Mouse (Mus musculus) midbrain, postnatal 0 days (tissue): ENCODE measurements at regions not wholly inside any gene's neighbourhood (a gene's known extent, or its start where the extent isn't known, plus 50 kb on each side); places are given as distances from the start of the nearest gene placed in this dataset.
A peak's percentile ranks its signal among the peaks of the same experiment; 100 is the strongest.

Experiments used
- ATAC-seq: fragments of 200-750 bp; cut with Nextera tagmentation; 2 replicates; pipeline ENCODE4 v1.8.0; 2017; ENCODE audit warnings: moderate number of reproducible peaks, mild to moderate bottlenecking, moderate TSS enrichment, moderate library complexity; ENCODE audit not compliant: low FRiP score
- DNase-seq: peaks from one replicate; pipeline ENCODE4 v3.0.0-alpha.2; 2015; ENCODE audit warnings: low spot score
- H3K27ac ChIP-seq: fragments of 300-500 bp; sonication (generic); 2 replicates; pipeline ENCODE4 v1.5.1; 2014; ENCODE audit warnings: low read depth, mild to moderate bottlenecking, low read length, mixed read lengths
- H3K27me3 ChIP-seq: fragments of 300-500 bp; sonication (generic); 2 replicates; pipeline ENCODE4 v1.6.1; 2014; ENCODE audit warnings: low read length, control low read depth, mixed read lengths; ENCODE audit not compliant: insufficient read depth
- H3K36me3 ChIP-seq: fragments of 300-500 bp; sonication (generic); 2 replicates; pipeline ENCODE4 v1.6.1; 2014; ENCODE audit warnings: low read length, control low read depth, mixed read lengths; ENCODE audit not compliant: insufficient read depth
- H3K4me1 ChIP-seq: fragments of 300-500 bp; sonication (generic); 2 replicates; pipeline ENCODE4 v1.6.1; 2014; ENCODE audit warnings: mild to moderate bottlenecking, control low read depth, antibody characterized with exemption, low read length, mixed read lengths; ENCODE audit not compliant: insufficient read depth
- H3K4me2 ChIP-seq: fragments of 300-500 bp; sonication (generic); 2 replicates; pipeline ENCODE4 v1.6.1; 2014; ENCODE audit warnings: low read depth, mild to moderate bottlenecking, low read length, mixed read lengths; ENCODE audit not compliant: poor library complexity, severe bottlenecking
- H3K4me3 ChIP-seq: fragments of 300-500 bp; sonication (generic); 2 replicates; pipeline ENCODE4 v1.5.1; 2014; ENCODE audit warnings: low read depth, mild to moderate bottlenecking, low read length, moderate library complexity
- H3K9ac ChIP-seq: fragments of 300-500 bp; sonication (generic); replicated peaks from 2 replicates; pipeline ENCODE4 v1.6.1; 2014; ENCODE audit warnings: mild to moderate bottlenecking, low read length, moderate library complexity, mixed read lengths; ENCODE audit not compliant: poor library complexity, severe bottlenecking
- H3K9me3 ChIP-seq: fragments of 300-500 bp; sonication (generic); 2 replicates; pipeline ENCODE4 v1.6.1; 2016; ENCODE audit warnings: low read length, control low read depth
- CTCF ChIP-seq: IDR thresholded peaks from 2 replicates; pipeline ENCODE4 v1.5.1; 2016; ENCODE audit warnings: antibody characterized with exemption, mild to moderate bottlenecking
- WGBS: fragments of 180-500 bp; shearing (Covaris S2); extraction: QIAGEN DNeasy Blood & Tissue Kit; methylation state at CpG from one replicate; pipeline ENCODE4 v1.1.7; 2014; 5-methylcytosine and 5-hydroxymethylcytosine counted together

- no peaks in the 10 kb centered on the region for H3K36me3 ChIP-seq
- no peak for ATAC-seq
These were observed 240.8 kb upstream of the Jag1 start for GRCm38 (mm10) chr2:137357181-137357738.

DNA sequence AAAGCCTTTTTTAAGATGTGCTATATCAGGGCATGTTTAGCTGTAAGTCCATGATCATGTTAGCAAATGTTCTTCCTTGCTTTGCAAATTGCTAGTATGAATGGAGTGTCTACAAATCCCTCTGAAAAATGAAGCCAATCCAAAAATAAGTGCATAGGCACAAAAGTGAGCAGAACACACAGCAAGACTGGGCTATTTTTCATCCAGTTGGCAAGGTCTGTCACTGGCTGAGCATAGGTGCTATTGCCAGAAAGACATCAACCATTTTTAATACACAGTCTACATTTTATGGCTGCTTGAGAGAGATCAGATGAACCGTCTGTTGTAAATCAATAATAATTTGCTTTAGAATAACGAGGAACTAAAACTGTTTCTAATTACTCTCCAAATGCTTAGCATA lies 227.3 kb upstream of the Jag1 start:
- Histone ChIP-seq H3K4me3 (no peak overlapping the region), H3K9ac (no peak overlapping the region), H3K4me2 (no peak overlapping the region), H3K27ac (no peak overlapping the region), H3K36me3 (no peaks in the 10 kb centered on the region), H3K27me3 (no peaks in the 10 kb centered on the region), H3K4me1 (no peaks in the 10 kb centered on the region), H3K9me3 (no peaks in the 10 kb centered on the region)
- whole genome bisulfite sequencing = 84% methylated on average over 2 of the region's 2 CpGs
- DNase-seq (no peak), ATAC-seq (no peak)
- TF ChIP-seq CTCF = no peak

More at GRCm38 (mm10) chr2:137357181-137357738, 240.8 kb upstream of the Jag1 start:
- Histone ChIP-seq H3K9me3 (no peaks in the 10 kb centered on the region), H3K27ac (no peak overlapping the region), H3K4me1 (no peaks in the 10 kb centered on the region), H3K27me3 (no peaks in the 10 kb centered on the region), H3K4me3 (no peak overlapping the region), H3K4me2 (peak overlapping the region; percentile 18), H3K9ac (no peak overlapping the region)
- DNase-seq = no peak
- TF ChIP-seq CTCF = no peak
- 56% methylated on average over 13 of the region's 13 CpGs for WGBS

GRCm38 (mm10) chr2:137329995-137330394 lies 213.6 kb upstream of the Jag1 start:
- Histone ChIP-seq H3K4me1 (no peaks in the 10 kb centered on the region), H3K4me3 (no peak overlapping the region), H3K4me2 (no peak overlapping the region), H3K9ac (no peak overlapping the region), H3K9me3 (no peaks in the 10 kb centered on the region), H3K27me3 (no peaks in the 10 kb centered on the region), H3K36me3 (no peaks in the 10 kb centered on the region), H3K27ac (no peak overlapping the region)
- no peak for TF ChIP-seq CTCF
- DNase-seq (no peak), ATAC-seq (no peak)
- WGBS = 97% methylated on average over 8 of the region's 8 CpGs

DNA sequence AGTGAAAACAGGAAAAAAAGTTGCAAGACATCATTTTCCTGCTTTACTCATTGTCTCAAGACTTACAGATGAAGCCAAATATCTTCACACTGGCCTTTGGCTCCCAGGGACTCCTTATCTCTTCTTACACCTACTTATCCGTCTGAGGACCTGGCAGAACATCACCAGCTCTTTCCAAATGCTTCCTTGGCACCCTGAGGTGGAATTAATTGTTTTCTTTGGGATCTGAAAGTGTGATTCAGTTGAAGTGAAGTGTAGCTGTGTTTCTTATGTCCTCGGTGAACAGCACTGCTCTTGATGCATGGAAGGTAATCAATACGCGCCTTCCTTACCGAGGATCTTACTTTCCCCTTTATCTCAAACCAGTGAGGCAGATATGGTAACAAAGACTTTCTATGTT lies 207.0 kb upstream of the Jag1 start:
- WGBS = 70% methylated on average over 5 of the region's 5 CpGs
- H3K9me3 ChIP-seq = no peaks in the 10 kb centered on the region
- no peaks in the 10 kb centered on the region for H3K27me3 ChIP-seq
- no peaks in the 10 kb centered on the region for H3K4me1 ChIP-seq
- H3K4me2 ChIP-seq = no peak overlapping the region
- H3K36me3 ChIP-seq = no peaks in the 10 kb centered on the region
- no peak for TF ChIP-seq CTCF
- H3K4me3 ChIP-seq = no peak overlapping the region
- H3K9ac ChIP-seq = no peak overlapping the region
- no peak overlapping the region for H3K27ac ChIP-seq
- DNase-seq (no peak), ATAC-seq (no peak)

GRCm38 (mm10) chr2:137310511-137310910 lies 194.1 kb upstream of the Jag1 start:
- DNase-seq = no peak

DNA sequence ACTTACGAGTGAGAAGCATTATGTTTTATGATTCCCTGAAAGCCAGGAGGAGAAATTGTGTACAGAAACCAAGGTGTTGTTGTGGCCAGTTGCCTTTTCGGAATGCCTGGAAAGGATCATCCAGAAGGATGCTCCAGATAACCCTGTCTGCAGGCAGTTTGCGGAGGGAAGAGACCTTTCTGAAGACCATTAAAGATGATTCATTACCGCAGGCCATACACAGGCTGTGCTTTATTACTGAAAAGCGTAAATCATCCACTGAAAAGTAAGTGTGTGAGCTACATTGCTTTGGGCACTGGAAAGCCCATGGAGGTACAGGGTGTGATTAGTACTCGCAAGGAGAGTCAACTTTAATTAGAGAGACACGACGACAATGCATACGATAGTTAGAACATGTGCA lies 191.7 kb upstream of the Jag1 start:
- WGBS = 85% methylated on average over 9 of the region's 9 CpGs
- Histone ChIP-seq H3K27ac (no peak overlapping the region), H3K4me1 (no peaks in the 10 kb centered on the region), H3K4me3 (no peak overlapping the region), H3K9ac (no peak overlapping the region), H3K4me2 (no peak overlapping the region), H3K36me3 (no peaks in the 10 kb centered on the region), H3K9me3 (no peaks in the 10 kb centered on the region), H3K27me3 (no peaks in the 10 kb centered on the region)
- no peak for DNase-seq
- TF ChIP-seq CTCF = no peak
- no peak for ATAC-seq

More at GRCm38 (mm10) chr2:137310511-137310910, 194.1 kb upstream of the Jag1 start:
- 74% methylated on average over 4 of the region's 4 CpGs for WGBS
- no peak for ATAC-seq
- H3K27me3 ChIP-seq = no peaks in the 10 kb centered on the region
- TF ChIP-seq CTCF = no peak
- H3K4me3 ChIP-seq = no peak overlapping the region
- no peak overlapping the region for H3K9ac ChIP-seq
- no peak overlapping the region for H3K4me2 ChIP-seq
- no peaks in the 10 kb centered on the region for H3K36me3 ChIP-seq
- no peak overlapping the region for H3K27ac ChIP-seq
- no peaks in the 10 kb centered on the region for H3K9me3 ChIP-seq
- H3K4me1 ChIP-seq = no peaks in the 10 kb centered on the region
